Mouse (Mus musculus) CD4-positive, CD25-positive, alpha-beta regulatory T cell, adult 2 months (primary cell): Measurements from ENCODE around the gene Ampd3.

Experiments used
- DNase-seq: peaks from one replicate; pipeline ENCODE4 v3.0.0-alpha.2; 2012; ENCODE audit warnings: low read depth, low spot score

Ampd3 gene

DNA sequence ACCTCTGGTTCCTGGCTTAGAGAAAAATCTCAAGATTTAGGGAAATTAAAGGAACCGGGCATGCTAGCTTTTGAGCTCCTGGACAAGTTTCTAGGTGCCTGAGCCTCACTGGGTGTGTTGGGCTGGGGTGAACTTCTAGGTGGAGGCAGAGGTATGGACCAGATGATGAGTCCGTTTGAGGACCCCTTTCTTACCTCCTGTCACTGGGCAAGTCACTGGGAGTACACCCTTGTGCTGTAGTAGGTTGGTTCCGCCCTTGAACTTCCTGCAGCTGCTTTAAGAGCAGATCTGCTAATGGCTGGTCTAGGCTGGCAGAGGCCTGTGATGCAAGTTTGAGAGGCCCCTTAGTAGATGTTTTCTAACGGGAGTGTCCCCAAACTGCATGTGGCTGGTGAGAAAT lies 1.1 kb downstream of the Ampd3 start:
- peak; percentile 69 for DNase-seq

- peak; percentile 14 for DNase-seq
Measured at GRCm38 (mm10) chr7:110770949-110771348, 2.9 kb downstream of the Ampd3 start.

DNA sequence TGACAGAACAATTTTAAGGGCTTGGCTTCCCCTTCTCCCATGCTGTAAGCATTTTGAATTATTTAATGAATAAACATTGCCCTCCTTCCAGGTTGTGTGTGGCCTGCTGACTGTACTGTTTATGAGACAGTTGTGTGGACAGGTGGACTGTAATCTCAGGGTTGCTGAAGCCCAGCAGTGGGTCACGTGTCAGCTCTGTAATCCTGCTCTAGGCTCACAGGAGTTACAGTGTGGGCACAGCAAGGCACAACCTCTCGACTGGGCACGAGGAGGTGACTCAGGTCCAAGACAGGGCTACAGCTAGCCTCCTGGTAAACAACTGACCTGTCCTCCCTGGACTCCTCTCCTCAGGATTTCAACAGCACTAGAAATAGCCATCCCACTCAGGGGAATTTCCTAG lies 4.3 kb downstream of the Ampd3 start:
- DNase-seq = no peak

GRCm38 (mm10) chr7:110773204-110774002 lies 5.4 kb downstream of the Ampd3 start:
- DNase-seq = peak; percentile 8

- no peak for DNase-seq
Measured at GRCm38 (mm10) chr7:110774077-110774476, 6.1 kb downstream of the Ampd3 start.

- no peak for DNase-seq
Measured at GRCm38 (mm10) chr7:110774674-110775073, 6.7 kb downstream of the Ampd3 start.

DNA sequence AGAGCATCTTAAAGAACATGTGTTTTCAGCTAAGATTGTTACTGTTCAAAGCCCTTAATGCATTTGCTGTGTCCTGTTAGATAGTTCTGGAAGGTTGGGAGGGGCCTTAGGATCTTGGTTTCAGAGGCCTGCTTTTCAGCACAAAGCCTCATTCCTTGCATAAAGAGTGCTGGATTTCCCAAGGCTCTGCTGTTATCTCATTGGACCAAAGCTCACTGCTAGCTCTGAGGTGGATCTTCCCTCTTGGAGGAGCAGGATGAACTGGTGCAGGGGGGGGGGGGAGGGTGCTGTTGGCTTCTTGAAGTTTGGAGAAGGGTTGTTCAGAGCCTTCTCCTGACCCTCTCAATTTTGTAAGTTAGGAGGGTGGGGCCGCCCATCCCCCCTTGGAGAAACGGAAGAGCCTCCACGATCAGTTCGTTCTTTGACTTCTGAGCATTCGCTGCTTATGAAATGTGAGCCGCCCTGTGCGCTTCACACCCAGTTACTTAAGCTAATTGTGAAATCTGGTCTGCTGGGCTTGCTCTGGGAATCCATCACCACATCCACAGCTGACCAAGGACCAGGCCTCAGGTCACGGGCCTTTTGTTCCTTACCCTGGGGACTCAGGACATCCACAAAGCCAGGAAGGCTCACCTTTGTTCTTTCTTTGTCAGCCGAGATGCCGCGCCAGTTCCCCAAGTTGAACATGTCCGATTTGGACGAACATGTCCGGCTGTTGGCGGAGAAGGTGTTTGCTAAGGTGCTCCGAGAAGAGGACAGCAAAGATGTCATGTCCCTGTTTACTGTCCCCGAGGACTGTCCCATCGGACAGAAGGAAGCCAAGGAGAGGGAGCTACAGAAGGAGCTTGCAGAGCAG lies 9.4 kb downstream of the Ampd3 start:
- no peak for DNase-seq

DNA sequence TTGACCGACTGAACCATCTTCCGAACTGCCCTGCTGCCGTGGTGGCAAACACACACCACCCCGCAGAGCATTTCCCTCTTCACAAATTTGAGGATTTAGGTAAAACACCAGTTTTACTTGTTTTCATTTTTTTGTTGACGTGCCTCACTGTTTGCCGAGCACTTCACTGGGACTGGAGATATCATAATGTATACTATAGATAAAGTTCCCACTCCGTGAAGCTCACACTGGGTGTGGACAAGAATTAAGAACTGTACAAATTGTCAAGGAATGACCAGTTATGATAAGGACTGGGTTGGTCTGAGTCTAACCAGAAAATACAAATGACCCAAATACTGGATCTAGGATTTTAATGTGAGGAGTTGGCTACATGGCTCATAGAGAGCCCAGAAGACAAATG lies 10.9 kb downstream of the Ampd3 start:
- DNase-seq = no peak

GRCm38 (mm10) chr7:110779605-110780111 lies 11.7 kb downstream of the Ampd3 start:
- no peak for DNase-seq

GRCm38 (mm10) chr7:110780520-110780919 lies 12.5 kb downstream of the Ampd3 start:
- no peak for DNase-seq

DNA sequence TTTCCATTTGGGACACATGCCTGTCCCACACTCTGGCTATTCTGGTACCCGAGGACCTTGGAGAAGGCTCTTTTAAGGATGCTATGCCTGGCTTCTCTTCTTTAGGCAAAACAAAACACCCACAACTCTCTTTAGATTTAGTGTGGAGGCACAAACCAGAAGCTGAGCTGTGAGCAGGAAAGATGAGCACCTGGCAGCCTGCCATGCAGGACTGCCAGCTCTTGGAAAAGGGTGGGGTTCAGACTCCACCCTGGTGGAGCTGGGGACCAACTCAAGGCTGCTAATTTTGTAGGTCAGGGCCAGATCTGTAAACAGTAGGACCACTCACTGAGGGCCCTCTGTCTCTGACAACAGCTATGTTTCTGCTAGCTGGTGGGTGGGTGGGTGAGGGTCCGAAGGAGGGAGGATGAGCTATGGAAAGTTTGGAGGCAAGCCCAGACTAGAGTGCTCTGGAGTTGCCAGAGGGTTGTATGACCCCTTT lies 13.3 kb downstream of the Ampd3 start:
- DNase-seq = no peak

GRCm38 (mm10) chr7:110782135-110782534 lies 14.1 kb downstream of the Ampd3 start:
- no peak for DNase-seq

DNA sequence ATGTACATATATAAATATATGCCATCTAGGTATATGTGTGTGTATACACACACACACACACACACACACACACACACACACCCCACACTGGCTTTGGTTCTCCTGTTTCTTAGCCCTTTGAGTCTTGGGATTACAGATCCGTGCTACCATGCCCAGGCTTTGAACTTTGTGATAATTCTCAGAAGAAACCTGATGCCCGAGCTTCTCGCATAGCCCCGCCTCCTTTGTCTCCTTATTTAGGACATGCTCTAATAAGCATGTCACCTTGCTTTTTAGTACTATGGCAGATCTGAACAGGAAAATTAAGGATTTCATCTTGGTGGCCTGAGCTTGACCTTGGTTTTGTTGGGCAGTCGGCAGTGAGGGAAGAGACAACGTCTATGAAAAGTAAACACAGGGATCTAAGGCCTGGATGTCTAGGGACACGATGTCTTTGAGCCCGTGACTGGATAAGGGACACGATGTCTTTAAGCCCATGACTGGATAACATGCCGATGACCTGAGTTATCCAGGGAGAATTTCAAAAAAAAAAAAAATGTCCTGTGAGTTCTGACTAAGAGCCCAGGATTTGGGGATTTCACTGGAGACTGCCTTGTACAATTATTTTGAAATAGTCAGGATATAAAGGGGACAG lies 15.0 kb downstream of the Ampd3 start:
- no peak for DNase-seq

DNA sequence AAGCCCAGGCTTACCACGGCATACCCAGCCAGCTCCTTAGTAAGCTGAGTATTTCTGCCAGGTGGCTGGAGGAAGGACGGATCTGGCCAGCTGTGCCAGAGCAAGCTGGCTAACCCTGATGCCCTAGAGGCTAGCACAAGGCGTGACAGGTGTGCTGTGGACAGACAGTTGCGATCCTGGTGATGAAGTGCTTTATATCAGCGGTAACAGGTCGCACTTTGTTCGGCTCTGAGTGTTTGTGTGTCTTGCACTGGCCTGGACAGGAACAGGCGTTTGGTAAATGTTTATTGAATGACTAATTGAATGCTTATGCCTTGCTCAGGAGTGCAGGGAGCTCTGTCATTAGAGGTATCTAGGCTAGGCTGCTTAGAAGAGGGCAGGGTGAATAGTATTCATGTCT lies 17.0 kb downstream of the Ampd3 start:
- no peak for DNase-seq

GRCm38 (mm10) chr7:110785741-110786146 lies 17.7 kb downstream of the Ampd3 start:
- DNase-seq = no peak

DNA sequence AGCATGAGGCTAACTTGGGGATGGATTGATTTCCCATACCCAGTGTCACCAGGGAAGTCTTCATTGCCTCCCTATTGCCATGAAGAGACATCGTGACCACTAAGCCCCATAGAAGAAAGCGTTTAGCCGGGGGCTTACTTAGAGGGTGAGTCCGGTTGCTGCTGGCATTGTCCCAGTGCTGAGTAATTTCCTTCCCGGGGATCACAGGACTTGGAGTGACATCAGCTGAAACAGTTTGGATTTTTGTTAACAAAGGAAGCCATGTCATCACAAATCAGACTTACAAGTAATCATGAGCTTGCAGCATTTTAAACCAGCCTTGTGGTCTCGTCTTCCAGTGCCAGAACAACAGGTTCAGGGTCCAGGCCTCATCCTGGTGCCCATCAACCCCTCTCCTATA lies 19.3 kb downstream of the Ampd3 start:
- DNase-seq = no peak

- DNase-seq = no peak
Measured at GRCm38 (mm10) chr7:110790878-110791277, 22.9 kb downstream of the Ampd3 start.

DNA sequence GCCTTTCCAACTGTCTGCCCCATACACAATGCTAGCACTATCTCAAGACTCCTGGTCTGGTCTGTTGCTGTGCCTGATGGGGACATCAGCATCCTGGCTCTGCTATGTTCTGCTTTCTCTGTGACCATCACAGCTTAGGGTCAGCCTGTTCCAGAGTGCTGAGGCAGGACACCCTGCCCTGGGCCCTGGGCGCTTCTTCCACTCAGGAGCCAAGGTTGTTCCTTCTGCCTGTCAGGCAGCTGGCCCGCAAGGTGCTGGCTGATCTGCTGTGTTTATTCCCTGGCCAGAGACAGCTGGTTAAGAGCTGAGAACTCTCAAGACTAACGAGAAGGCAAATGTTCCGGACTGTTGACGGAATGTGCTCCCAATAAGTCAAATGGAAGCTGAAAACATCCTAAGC lies 24.2 kb downstream of the Ampd3 start:
- no peak for DNase-seq

DNA sequence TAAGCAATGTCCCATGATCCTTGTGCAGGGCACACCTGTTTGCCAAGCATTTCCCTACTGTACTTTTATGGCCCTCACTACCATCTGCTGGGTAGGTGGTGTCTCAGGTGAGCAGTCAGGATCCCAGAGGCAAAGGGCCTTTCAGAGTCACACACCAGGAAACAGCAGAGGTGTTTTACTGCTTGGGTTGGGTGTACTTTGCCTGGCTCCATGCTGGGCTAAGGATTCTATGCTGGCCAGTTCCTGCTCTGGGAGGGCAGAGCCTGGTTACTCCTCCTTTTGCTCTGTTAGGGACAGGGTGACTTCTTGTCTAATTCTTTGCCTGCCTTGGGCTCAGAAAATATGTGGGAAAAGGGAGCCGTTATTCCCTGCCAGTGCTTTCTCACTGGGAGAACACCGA lies 24.8 kb downstream of the Ampd3 start:
- DNase-seq = no peak

- no peak for DNase-seq
Measured at GRCm38 (mm10) chr7:110794722-110795121, 26.7 kb downstream of the Ampd3 start.

DNA sequence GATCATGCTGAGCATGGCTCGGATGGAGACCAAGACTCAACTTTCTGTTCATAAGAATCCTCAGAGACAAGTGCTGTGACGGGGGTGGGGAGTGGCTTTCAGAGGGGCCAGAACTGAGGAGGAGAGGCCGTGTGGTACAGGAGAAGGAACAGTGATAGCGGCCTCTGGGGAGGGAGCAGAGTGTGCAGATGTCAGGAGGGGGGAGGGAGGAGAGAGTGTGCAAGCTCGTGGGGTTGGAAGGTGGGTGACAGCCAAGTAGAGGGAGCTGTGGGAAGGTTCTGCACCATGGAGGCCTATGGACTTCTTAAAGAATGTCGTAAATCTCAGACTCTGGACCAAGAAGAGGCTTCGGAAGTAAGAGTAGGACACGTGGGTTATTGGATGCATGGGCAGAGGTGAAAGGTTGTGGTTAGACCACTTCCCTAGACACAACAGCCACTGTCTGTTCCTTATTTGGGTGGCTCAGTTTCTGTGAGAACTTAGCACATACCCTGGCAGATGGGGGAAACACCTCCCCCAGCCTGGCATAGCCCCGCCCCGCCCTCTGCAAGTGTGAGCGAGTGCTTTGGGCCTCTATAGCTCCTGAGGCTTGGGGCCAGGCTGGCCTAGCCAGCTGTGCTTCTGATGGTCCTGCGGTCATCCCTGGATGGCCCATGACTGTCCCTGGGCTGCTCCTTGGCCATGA lies 28.5 kb downstream of the Ampd3 start:
- peak; percentile 86 for DNase-seq
